Mouse (Mus musculus): ENCODE data around the gene Cyp4a12b.
"Not testable (repeated sequence)": the region's sequence is repeated elsewhere in the genome, so short reads cannot be mapped to it uniquely, and the experiment has no call there.

Cyp4a12b gene

DNA sequence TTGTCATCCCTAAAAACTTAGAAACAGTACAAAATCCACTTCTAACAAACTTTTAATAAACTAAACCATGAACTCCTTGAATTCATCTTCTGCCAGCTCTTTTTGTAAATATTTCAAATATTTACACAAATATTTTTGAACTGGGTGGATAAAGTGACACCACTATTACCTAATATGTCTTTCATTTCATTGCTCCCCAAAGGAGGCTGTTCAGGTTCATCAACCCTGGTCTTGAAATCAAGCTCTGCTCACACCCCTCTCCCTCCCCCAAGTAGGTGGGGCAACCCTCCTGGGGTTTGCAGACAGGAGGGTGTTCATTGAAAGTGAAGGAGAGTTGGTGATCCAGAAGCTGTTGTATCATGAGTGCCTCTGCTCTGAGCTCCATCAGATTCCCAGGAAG is at the start of gene Cyp4a12b:
Gene Cyp4a12b, plus strand, starts transcription at position 301 of the 400 bp plus-strand sequence.
- DNase-seq (ENCODE audit: extremely low spot score, low read depth, low spot score): not testable (repeated sequence)

DNA sequence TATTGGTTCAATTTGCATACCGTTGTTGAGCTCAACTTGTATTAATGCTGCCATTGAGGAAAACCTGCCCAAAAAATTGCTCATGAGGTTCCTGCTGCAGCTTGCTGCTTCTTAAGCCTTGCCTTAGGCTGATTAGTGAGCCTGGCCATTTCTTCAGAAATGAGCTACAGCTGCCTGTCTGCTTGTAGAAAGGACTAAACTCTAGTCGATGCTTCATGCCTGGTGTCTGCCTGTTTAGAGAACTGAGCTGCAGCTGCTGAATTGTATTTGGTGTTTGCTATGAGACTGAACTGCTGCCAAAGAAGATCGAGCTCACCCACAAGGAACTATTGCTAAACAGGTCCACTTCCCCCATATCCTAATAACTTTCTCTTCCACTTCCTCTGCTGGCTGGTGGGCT is 45.8 kb upstream of the Cyp4a12b start:
- DNase-seq (ENCODE audit: extremely low spot score, low read depth, low spot score): not testable (repeated sequence)

DNA sequence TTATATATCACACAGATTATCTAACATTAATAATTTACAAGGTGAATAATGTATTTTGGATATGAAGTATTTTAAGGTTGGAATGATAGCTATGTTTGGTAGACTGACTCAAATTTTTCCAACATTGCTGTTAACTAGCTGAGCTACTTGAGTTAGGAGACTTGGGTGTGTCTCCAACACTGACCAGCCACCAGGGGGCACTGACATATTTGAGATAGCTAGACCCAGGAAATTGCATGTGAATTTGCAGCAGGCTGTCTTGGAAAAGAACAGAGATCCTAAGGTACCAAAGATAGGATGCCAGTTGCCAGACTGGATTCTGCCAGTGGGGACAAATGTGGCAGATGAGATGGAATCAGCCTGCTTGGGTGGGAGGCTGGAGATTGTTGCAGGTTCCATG is 43.4 kb upstream of the Cyp4a12b start:
- not testable (repeated sequence) for DNase-seq (ENCODE audit: extremely low spot score, low read depth, low spot score)

DNA sequence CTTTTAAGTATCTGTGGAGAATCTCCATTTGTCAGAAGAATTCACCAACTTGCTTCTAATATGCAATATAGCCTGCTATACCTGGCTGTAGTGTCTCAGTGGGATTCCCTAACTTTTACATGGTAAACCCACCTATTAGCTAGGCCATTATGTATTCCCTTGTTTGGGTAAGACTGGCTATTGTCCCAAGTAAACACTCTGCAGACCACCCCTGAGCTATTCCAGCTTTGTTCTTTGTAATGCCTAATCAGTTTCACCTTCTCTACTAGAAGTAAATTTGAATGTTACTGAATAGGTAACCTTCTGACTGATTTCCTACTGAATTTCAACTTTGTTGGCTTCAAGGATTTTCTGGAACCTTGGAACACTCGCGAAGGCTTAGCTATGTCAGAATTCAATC is 15.2 kb upstream of the Cyp4a12b start:
- DNase-seq (ENCODE audit: extremely low spot score, low read depth, low spot score): not testable (repeated sequence)

DNA sequence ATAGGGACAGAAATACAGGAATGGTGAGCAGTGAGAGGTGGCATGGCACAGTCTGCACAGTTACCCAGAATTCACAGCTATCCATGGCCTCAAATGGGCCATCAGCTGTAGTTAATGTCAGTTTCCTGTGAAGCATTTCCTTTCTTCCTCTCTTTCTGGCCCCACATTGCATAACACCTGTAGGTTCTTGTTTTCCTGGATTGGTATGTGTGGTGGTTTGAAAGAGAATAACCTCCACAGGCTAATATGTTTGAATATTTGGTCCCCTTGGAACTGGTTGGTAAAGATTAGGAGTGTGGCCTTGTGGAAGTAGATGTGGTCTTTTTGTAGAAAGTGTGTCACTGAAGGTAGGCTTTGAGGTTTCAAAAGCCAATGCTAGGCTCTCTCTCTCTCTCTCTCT is 14.5 kb upstream of the Cyp4a12b start:
- DNase-seq (ENCODE audit: extremely low spot score, low read depth, low spot score): not testable (repeated sequence)

DNA sequence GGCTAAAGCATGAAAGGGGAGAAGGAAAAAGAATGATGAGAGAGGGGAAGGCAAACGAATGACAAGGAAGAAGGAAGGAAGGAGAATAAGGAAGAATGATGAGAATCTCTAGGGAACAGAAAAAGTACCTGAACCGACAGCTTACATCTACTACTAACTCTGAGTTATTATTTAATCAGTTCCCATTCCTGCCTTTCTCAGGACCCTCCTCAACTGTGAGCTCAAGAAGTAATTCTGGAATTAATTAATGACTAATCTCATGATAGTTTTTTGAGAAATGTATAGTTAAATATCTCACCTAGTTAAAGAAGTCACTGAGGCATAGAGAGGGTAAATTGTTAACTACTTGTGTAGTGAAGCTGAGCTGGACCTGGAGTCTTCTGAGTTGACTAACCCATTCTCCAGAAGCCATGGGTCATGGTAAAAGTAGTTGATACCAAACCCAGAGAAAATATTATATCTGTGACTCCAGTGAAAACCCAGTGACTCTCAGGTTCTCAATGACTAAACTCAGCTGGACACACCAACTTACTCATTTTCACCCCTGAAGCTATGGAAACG is 39.2 kb downstream of the Cyp4a12b start:
- DNase-seq (ENCODE audit: extremely low spot score, low read depth, low spot score): no peak

DNA sequence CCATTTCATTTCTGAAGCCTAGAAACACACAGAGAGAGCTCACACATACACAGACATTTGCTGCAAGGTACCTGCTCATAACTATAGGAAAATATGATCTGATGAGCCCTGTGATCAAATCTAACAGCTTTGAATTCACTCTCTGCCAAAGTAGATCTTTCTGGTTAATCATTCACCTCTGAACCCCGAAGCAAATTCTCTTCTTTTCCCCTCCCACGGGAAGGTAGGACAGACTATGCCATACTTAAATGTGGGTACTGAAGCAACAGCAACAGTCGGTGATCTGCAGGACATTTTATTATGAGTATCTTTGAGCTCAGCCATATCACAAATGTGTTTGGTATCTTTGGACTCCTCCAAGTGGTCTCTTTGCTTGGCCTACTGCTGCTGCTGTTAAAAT is 40.9 kb downstream of the Cyp4a12b start, which contains the start of gene Cyp4a30b:
Gene Cyp4a30b, plus strand, starts transcription at position 301 of the 400 bp plus-strand sequence.
- DNase-seq (ENCODE audit: extremely low spot score, low read depth, low spot score): no peak

DNA sequence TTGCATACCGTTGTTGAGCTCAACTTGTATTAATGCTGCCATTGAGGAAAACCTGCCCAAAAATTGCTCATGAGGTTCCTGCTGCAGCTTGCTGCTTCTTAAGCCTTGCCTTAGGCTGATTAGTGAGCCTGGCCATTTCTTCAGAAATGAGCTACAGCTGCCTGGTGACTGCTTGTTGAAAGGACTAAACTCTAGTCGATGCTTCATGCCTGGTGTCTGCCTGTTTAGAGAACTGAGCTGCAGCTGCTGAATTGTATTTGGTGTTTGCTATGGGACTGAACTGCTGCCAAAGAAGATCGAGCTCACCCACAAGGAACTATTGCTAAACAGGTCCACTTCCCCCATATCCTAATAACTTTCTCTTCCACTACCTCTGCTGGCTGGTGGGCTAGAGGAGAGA is 62.2 kb downstream of the Cyp4a12b start:
- DNase-seq (ENCODE audit: extremely low spot score, low read depth, low spot score): not testable (repeated sequence)

DNA sequence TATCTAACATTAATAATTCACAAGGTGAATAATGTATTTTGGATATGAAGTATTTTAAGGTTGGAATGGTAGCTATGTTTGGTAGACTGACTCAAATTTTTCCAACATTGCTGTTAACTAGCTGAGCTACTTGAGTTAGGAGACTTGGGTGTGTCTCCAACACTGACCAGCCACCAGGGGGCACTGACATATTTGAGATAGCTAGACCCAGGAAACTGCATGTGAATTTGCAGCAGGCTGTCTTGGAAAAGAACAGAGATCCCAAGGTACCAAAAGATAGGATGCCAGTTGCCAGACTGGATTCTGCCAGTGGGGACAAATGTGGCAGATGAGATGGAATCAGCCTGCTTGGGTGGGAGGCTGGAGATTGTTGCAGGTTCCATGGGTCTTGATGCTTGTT is 64.6 kb downstream of the Cyp4a12b start:
- DNase-seq (ENCODE audit: extremely low spot score, low read depth, low spot score): not testable (repeated sequence)

DNA sequence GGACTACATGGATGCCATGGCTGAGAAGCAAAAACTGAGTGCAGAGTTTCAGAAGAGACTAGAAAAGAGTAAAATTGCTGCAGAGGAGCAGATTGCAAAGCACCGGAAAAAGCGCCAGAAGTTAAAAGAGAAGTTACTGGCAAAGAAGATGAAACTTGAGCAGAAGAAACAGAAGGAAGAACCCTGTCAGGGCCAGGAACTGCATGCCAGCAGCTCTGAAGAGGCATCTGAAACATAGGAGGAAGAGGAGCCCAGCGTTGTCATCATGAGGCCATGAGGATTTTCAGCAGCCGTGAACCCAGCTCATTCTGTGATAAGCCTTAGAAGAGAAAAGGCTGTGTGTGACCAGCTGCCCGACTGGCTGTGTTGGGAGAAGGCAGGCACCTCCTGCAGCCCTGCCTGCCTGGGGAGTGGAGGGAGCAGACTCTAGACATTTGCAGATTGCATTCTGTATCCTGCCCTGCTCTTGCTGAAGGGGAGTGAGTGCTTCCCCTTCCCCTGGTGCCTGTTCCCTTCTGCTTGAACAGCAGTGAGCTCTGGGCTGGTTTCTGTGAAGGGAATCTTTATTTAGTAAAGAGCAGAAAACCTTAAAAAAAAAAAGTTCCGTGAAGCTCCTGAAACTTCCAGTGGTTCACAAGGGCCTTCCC is 69.7 kb downstream of the Cyp4a12b start:
- no peak for DNase-seq (ENCODE audit: extremely low spot score, low read depth, low spot score)

Measured in hindlimb bud, embryonic 11.5 days (tissue).